Mouse (Mus musculus): ENCODE data around the gene Cdc42bpa. TPM values are rescaled to one million over a fixed set of nuclear protein-coding genes. Genes with fewer than 3 reads are reported as not detected.

The Cdc42bpa gene
- 14.9 and 15.4 TPM in 2 replicates for polyA plus RNA-seq (2014; fragmentation: Nextera tagmentation; extraction: Ambion mirVana)

GRCm38 (mm10) chr1:179959721-179960542 is at the start of gene Cdc42bpa:
Cdc42bpa (plus strand) TSS chr1:179960472.
- Histone ChIP-seq H3K9ac (peak within 1 kb of the TSS; percentile 92), H3K27me3 (ENCODE audit: insufficient read depth, low read length) (no peaks in the 10 kb centered on the region), H3K4me3 (ENCODE audit: low read depth, low read length) (peak within 1 kb of the TSS; percentile 70), H3K27ac (ENCODE audit: low read depth) (peak within 1 kb of the TSS; percentile 93), H3K9me3 (ENCODE audit: low read depth, low read length) (no peaks in the 10 kb centered on the region), H3K4me1 (ENCODE audit: insufficient read depth) (peaks cover 2% of the 10 kb centered on the region; the same call in 1 of the 2 replicates), H3K4me2 (peak within 1 kb of the TSS; percentile 79), H3K36me3 (ENCODE audit: insufficient read depth) (no peaks in the 10 kb centered on the region)
- no peak for TF ChIP-seq CTCF (IDR thresholded peaks at IDR 0.05; ENCODE audit: low read depth)
- peak; percentile 93 for ATAC-seq (ENCODE audit: insufficient read depth)
- under 1% methylated on average over 87 of the region's 128 CpGs for WGBS
- peak; percentile 91 for DNase-seq

GRCm38 (mm10) chr1:179913471-179913870 is 46.8 kb upstream of the Cdc42bpa start:
- H3K4me1 ChIP-seq (ENCODE audit: insufficient read depth): no peaks in the 10 kb centered on the region
- H3K36me3 ChIP-seq (ENCODE audit: insufficient read depth): no peaks in the 10 kb centered on the region
- H3K9ac ChIP-seq: no peak overlapping the region
- ATAC-seq (ENCODE audit: insufficient read depth) (peak; percentile 68; the same call in 1 of the 2 replicates), DNase-seq (peak; percentile 69)
- no peaks in the 10 kb centered on the region for H3K27me3 ChIP-seq (ENCODE audit: insufficient read depth, low read length)
- no peak for TF ChIP-seq CTCF (IDR thresholded peaks at IDR 0.05; ENCODE audit: low read depth)
- H3K4me3 ChIP-seq (ENCODE audit: low read depth, low read length): no peak overlapping the region
- no peaks in the 10 kb centered on the region for H3K9me3 ChIP-seq (ENCODE audit: low read depth, low read length)
- WGBS: 62% methylated on average over 4 of the region's 4 CpGs
- H3K27ac ChIP-seq (ENCODE audit: low read depth): no peak overlapping the region
- no peak overlapping the region for H3K4me2 ChIP-seq

DNA sequence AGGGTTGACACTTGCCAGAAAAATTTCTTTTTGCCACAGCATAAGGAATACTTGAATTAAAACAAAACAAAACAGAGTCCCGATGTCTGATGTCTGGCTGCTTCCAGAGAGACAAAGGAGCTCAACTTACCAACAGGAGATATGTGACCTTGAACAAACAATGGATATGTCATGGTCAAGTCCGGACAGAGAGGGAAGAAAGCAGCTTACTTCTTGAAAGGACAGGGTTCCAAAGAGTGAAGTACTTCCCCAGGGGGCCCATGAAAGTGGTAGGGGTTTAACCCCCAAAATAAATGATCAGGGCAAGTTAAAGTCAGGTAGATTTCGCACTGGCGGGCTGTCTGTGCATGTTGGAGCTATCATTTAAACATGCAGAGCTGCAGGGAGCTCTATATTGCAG is 43.2 kb upstream of the Cdc42bpa start:
- 51% methylated on average over 4 of the region's 4 CpGs for WGBS
- ATAC-seq (ENCODE audit: insufficient read depth): no peak
- H3K27ac ChIP-seq (ENCODE audit: low read depth): no peak overlapping the region

GRCm38 (mm10) chr1:179917481-179917880 is 42.8 kb upstream of the Cdc42bpa start:
- H3K27ac ChIP-seq (ENCODE audit: low read depth): no peak overlapping the region
- WGBS: 73% methylated on average over 11 of the region's 11 CpGs
- DNase-seq (no peak), ATAC-seq (ENCODE audit: insufficient read depth) (no peak)
- no peak for TF ChIP-seq CTCF (IDR thresholded peaks at IDR 0.05; ENCODE audit: low read depth)
- no peaks in the 10 kb centered on the region for H3K9me3 ChIP-seq (ENCODE audit: low read depth, low read length)
- no peak overlapping the region for H3K4me3 ChIP-seq (ENCODE audit: low read depth, low read length)
- no peaks in the 10 kb centered on the region for H3K4me1 ChIP-seq (ENCODE audit: insufficient read depth)
- no peak overlapping the region for H3K9ac ChIP-seq
- H3K27me3 ChIP-seq (ENCODE audit: insufficient read depth, low read length): no peaks in the 10 kb centered on the region
- H3K36me3 ChIP-seq (ENCODE audit: insufficient read depth): no peaks in the 10 kb centered on the region
- H3K4me2 ChIP-seq: no peak overlapping the region

More for the DNA sequence above, 43.2 kb upstream of the Cdc42bpa start:
- Histone ChIP-seq H3K27me3 (ENCODE audit: insufficient read depth, low read length) (no peaks in the 10 kb centered on the region), H3K4me3 (ENCODE audit: low read depth, low read length) (no peak overlapping the region), H3K9me3 (ENCODE audit: low read depth, low read length) (no peaks in the 10 kb centered on the region), H3K36me3 (ENCODE audit: insufficient read depth) (no peaks in the 10 kb centered on the region), H3K4me1 (ENCODE audit: insufficient read depth) (no peaks in the 10 kb centered on the region), H3K4me2 (no peak overlapping the region), H3K9ac (no peak overlapping the region)
- DNase-seq: no peak
- TF ChIP-seq CTCF (IDR thresholded peaks at IDR 0.05; ENCODE audit: low read depth): no peak

DNA sequence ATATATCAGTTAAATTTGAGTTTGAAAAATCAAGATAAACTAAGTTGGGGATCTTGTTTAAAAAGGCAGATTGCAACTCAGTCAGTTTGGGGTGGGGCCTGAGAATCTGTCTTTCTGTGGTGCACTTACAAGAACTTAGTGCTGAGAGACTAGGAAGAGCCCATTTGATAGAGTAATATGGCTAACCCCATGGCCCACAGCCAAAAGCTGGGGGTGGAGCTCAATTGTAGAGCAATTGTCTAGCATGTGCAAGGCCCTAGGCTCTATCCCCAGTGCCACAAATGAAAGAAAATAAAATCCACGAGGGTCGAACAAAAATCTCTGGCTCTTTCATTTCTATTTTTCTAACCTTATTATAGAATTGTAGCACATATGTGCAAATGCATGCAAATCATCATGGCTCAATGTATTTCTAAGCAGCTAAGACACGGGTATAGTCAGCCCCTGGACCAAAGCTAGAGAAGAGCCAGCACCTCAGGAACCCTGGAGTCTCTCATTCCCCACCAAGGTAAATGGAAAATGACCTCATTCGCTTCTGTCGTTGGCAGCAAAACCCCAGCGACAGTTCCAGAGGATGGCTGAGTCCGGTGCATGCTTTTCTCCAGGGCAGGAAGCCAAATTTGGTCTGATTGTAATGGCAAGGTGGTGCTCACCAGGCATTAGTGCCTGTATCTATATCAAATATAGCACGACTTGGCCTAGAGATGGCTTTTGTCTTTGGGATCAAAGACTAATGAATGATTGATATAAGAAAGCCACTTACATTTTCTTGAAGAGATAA is 40.4 kb upstream of the Cdc42bpa start:
- ATAC-seq (ENCODE audit: insufficient read depth) (no peak), DNase-seq (peak; percentile 48)
- TF ChIP-seq CTCF (IDR thresholded peaks at IDR 0.05; ENCODE audit: low read depth): no peak
- Histone ChIP-seq H3K36me3 (ENCODE audit: insufficient read depth) (no peaks in the 10 kb centered on the region), H3K4me2 (no peak overlapping the region), H3K9me3 (ENCODE audit: low read depth, low read length) (no peaks in the 10 kb centered on the region), H3K4me1 (ENCODE audit: insufficient read depth) (no peaks in the 10 kb centered on the region), H3K27ac (ENCODE audit: low read depth) (no peak overlapping the region), H3K27me3 (ENCODE audit: insufficient read depth, low read length) (no peaks in the 10 kb centered on the region), H3K4me3 (ENCODE audit: low read depth, low read length) (no peak overlapping the region), H3K9ac (no peak overlapping the region)
- 82% methylated on average over 8 of the region's 8 CpGs for WGBS

GRCm38 (mm10) chr1:179923661-179924405 is 36.4 kb upstream of the Cdc42bpa start:
- no peak for ATAC-seq (ENCODE audit: insufficient read depth)

More at GRCm38 (mm10) chr1:179923661-179924405, 36.4 kb upstream of the Cdc42bpa start:
- TF ChIP-seq CTCF (IDR thresholded peaks at IDR 0.05; ENCODE audit: low read depth): no peak
- DNase-seq: no peak
- H3K27ac ChIP-seq (ENCODE audit: low read depth): no peak overlapping the region
- H3K36me3 ChIP-seq (ENCODE audit: insufficient read depth): no peaks in the 10 kb centered on the region
- no peaks in the 10 kb centered on the region for H3K27me3 ChIP-seq (ENCODE audit: insufficient read depth, low read length)
- H3K9ac ChIP-seq: no peak overlapping the region
- no peak overlapping the region for H3K4me3 ChIP-seq (ENCODE audit: low read depth, low read length)
- H3K4me1 ChIP-seq (ENCODE audit: insufficient read depth): no peaks in the 10 kb centered on the region
- WGBS: 59% methylated on average over 10 of the region's 10 CpGs
- H3K9me3 ChIP-seq (ENCODE audit: low read depth, low read length): no peaks in the 10 kb centered on the region
- no peak overlapping the region for H3K4me2 ChIP-seq

All from lung, embryonic 14.5 days (tissue).